Comparison of ENCODE assay signal across 9 mouse cellular contexts in genomic region chr1:119189461-119190066, GRCm38 (mm10).
DNase-seq lines count a peak whose midpoint lies in the region; ATAC-seq and TF ChIP-seq lines count a peak whose summit lies in the region.
"Had no signal": no experiment of that assay in that cellular context is flagged by ENCODE, and none has a peak within 500 bp of the region (broad histone marks: within the 10 kb centered on the region; RNA-seq: fewer than 3 reads in every experiment).

No protein-coding gene starts in this region.

- H3K4me1 ChIP-seq in forebrain, embryonic 15.5 days = peaks cover 13% of the 10 kb centered on the region
- H3K4me1 ChIP-seq in hindbrain, postnatal 0 days (ENCODE audit: insufficient read depth, low read length) = peaks cover 9% of the 10 kb centered on the region; the same call in 1 of the 2 replicates
- peaks cover 5% of the 10 kb centered on the region for H3K4me1 ChIP-seq in limb, embryonic 14.5 days (ENCODE audit: control insufficient read depth, insufficient read depth, low read length)
- H3K4me1 ChIP-seq: megakaryocyte, embryonic 14.5 days had no signal

- H3K27me3 ChIP-seq in forebrain, embryonic 15.5 days = no peaks in the 10 kb centered on the region
- H3K27me3 ChIP-seq in hindbrain, postnatal 0 days (ENCODE audit: insufficient read depth, low read length) = no peaks in the 10 kb centered on the region
- H3K27me3 ChIP-seq in limb, embryonic 14.5 days (ENCODE audit: control insufficient read depth, insufficient read depth, low read length) = 0 out of 2 replicates have a peak, but pooled peaks cover 6% of the 10 kb centered on the region

- H3K36me3 ChIP-seq in forebrain, embryonic 15.5 days = no peaks in the 10 kb centered on the region
- no peaks in the 10 kb centered on the region for H3K36me3 ChIP-seq in hindbrain, postnatal 0 days (ENCODE audit: insufficient read depth, low read length)
- H3K36me3 ChIP-seq in limb, embryonic 14.5 days (ENCODE audit: control insufficient read depth, insufficient read depth, low read length) = no peaks in the 10 kb centered on the region

- H3K9ac ChIP-seq in forebrain, embryonic 15.5 days (replicated peaks) = peak overlapping the region; percentile 17; the same call in 1 of the 2 replicates
- peak overlapping the region; percentile 28 for H3K9ac ChIP-seq in hindbrain, postnatal 0 days (replicated peaks; ENCODE audit: low read length)
- H3K9ac ChIP-seq in limb, embryonic 14.5 days (ENCODE audit: low read depth, low read length, severe bottlenecking) = 0 out of 2 replicates have a peak overlapping the region, but pooled peaks have one; percentile 12

- H3K9me3 ChIP-seq in forebrain, embryonic 15.5 days = no peaks in the 10 kb centered on the region
- no peaks in the 10 kb centered on the region for H3K9me3 ChIP-seq in hindbrain, postnatal 0 days (ENCODE audit: low read length)
- no peaks in the 10 kb centered on the region for H3K9me3 ChIP-seq in limb, embryonic 14.5 days (ENCODE audit: control insufficient read depth, low read length)
- H3K9me3 ChIP-seq: megakaryocyte, embryonic 14.5 days had no signal

- peak overlapping the region; percentile 42 for H3K4me2 ChIP-seq in forebrain, embryonic 15.5 days (replicated peaks)
- peak overlapping the region; percentile 47 for H3K4me2 ChIP-seq in hindbrain, postnatal 0 days (ENCODE audit: low read depth, low read length)
- peak overlapping the region; percentile 49 for H3K4me2 ChIP-seq in limb, embryonic 14.5 days (replicated peaks; ENCODE audit: low read depth, low read length, severe bottlenecking)

- H3K27ac ChIP-seq in forebrain, embryonic 15.5 days (replicated peaks) = peak overlapping the region; percentile 78
- no peak overlapping the region for H3K27ac ChIP-seq in hindbrain, postnatal 0 days
- H3K27ac ChIP-seq in limb, embryonic 14.5 days (replicated peaks; ENCODE audit: low read depth, low read length) = no peak overlapping the region

- no peak for TF ChIP-seq POLR2A in limb, embryonic 14.5 days (IDR thresholded peaks at IDR 0.05; ENCODE audit: borderline replicate concordance, extremely low read depth, insufficient read depth, insufficient read length)

- H3K4me3 ChIP-seq in forebrain, embryonic 15.5 days = peak overlapping the region; percentile 22
- H3K4me3 ChIP-seq in hindbrain, postnatal 0 days (ENCODE audit: low read length) = peak overlapping the region; percentile 19
- H3K4me3 ChIP-seq in limb, embryonic 14.5 days (replicated peaks; ENCODE audit: low read length) = peak overlapping the region; percentile 25
- H3K4me3 ChIP-seq: megakaryocyte, embryonic 14.5 days had no signal

- TF ChIP-seq CTCF in hindbrain, postnatal 0 days (IDR thresholded peaks at IDR 0.05; ENCODE audit: low read depth) = no peak

- peak; percentile 72 for DNase-seq in layer of hippocampus, adult 11-12 months (ENCODE audit: low spot score)
- no peak for DNase-seq in layer of hippocampus, adult 9-10 months (ENCODE audit: low spot score)
- peak; percentile 68 for DNase-seq in hindbrain, postnatal 0 days (ENCODE audit: low spot score)
- DNase-seq in limb, embryonic 14.5 days (ENCODE audit: low spot score) = no peak
- DNase-seq in right cerebral cortex, adult 18-20 months = peak; percentile 77
- no peak for DNase-seq in spleen, adult 12 weeks (ENCODE audit: low spot score)
- DNase-seq in thymus, postnatal 10 days (ENCODE audit: low spot score in 2 of 2) = no peak

- under 1% methylated on average over 23 of the region's 23 CpGs for WGBS in forebrain, embryonic 15.5 days
- WGBS in hindbrain, postnatal 0 days = 1% methylated on average over 23 of the region's 23 CpGs
- WGBS in limb, embryonic 14.5 days = under 1% methylated on average over 23 of the region's 23 CpGs

- peak; percentile 90 for ATAC-seq in forebrain, embryonic 15.5 days (replicated peaks)
- ATAC-seq in hindbrain, postnatal 0 days = peak; percentile 55
- no peak for ATAC-seq in limb, embryonic 14.5 days (ENCODE audit: low FRiP score, low read depth)

Comparison
In these comparisons a context has a peak if more than half of its experiments do, and no peak if none do; other contexts are left out.
1. DNase-seq: peak in layer of hippocampus, adult 11-12 months (single experiment), hindbrain, postnatal 0 days (single experiment) and right cerebral cortex, adult 18-20 months (single experiment); none in layer of hippocampus, adult 9-10 months (single experiment), limb, embryonic 14.5 days (single experiment), spleen, adult 12 weeks (single experiment) and thymus, postnatal 10 days (0 of 2).
2. Peak in every context shown above with its lines, with median percentiles within 50 percentile points of each other: H3K4me2 ChIP-seq, H3K4me3 ChIP-seq and H3K9ac ChIP-seq.